In genomic region chr6:78250541-78250940, GRCm38 (mm10) we compare ENCODE assay signal across 17 mouse cellular contexts.
A peak's percentile ranks its signal among the peaks of the same experiment; 100 is the strongest.
DNase-seq lines count a peak whose midpoint lies in the region; ATAC-seq lines count a peak whose summit lies in the region.
"Had no signal": no experiment of that assay in that cellular context is flagged by ENCODE, and none has a peak within 500 bp of the region (broad histone marks: within the 10 kb centered on the region; RNA-seq: fewer than 3 reads in every experiment).

No protein-coding gene starts in this region.

- H3K27ac ChIP-seq in forebrain, embryonic 16.5 days (ENCODE audit: low read length), result no peak overlapping the region
- H3K27ac ChIP-seq in forebrain, embryonic 12.5 days, result no peak overlapping the region
- no peak overlapping the region; the same call in 1 of the 2 replicates for H3K27ac ChIP-seq in hindbrain, embryonic 14.5 days
- 0 out of 2 replicates have a peak overlapping the region, but pooled peaks have one; percentile 28 for H3K27ac ChIP-seq in neural tube, embryonic 13.5 days (replicated peaks)
- H3K27ac ChIP-seq: limb, embryonic 15.5 days had no signal

- WGBS in forebrain, embryonic 16.5 days, result 37% methylated on average over 2 of the region's 2 CpGs
- WGBS in forebrain, embryonic 12.5 days, result 36% methylated on average over 2 of the region's 2 CpGs
- WGBS in hindbrain, embryonic 14.5 days, result 30% methylated on average over 2 of the region's 2 CpGs
- 11% methylated on average over 2 of the region's 2 CpGs for WGBS in neural tube, embryonic 13.5 days

- H3K9me3 ChIP-seq in forebrain, embryonic 16.5 days (ENCODE audit: control insufficient read depth, low read length), result no peaks in the 10 kb centered on the region
- no peaks in the 10 kb centered on the region for H3K9me3 ChIP-seq in forebrain, embryonic 12.5 days
- H3K9me3 ChIP-seq in hindbrain, embryonic 14.5 days (ENCODE audit: control insufficient read depth, low read length), result no peaks in the 10 kb centered on the region
- no peaks in the 10 kb centered on the region for H3K9me3 ChIP-seq in neural tube, embryonic 13.5 days
- H3K9me3 ChIP-seq: limb, embryonic 15.5 days had no signal

- DNase-seq in embryo, embryonic 10.5 days (ENCODE audit: low spot score), result peak; percentile 54
- DNase-seq in hindbrain, embryonic 14.5 days (ENCODE audit: low spot score), result no peak
- DNase-seq in left cerebral cortex, adult 9 months (ENCODE audit: low spot score in 2 of 2), result no peak
- no peak for DNase-seq in urinary bladder, postnatal 36 days (ENCODE audit: low spot score in 2 of 2)
- DNase-seq: adrenal gland, postnatal 25 days; B cell, adult 2 months; gastrocnemius, postnatal 14 days; kidney, adult 2 months; kidney, postnatal 14 days; layer of hippocampus, adult 9-11 months; lung, postnatal 10 days; right cerebral cortex, postnatal 14 days had no signal

- H3K4me1 ChIP-seq in forebrain, embryonic 16.5 days (replicated peaks; ENCODE audit: control insufficient read depth, insufficient read depth, low read length), result no peaks in the 10 kb centered on the region
- H3K4me1 ChIP-seq in forebrain, embryonic 12.5 days, result no peaks in the 10 kb centered on the region
- 0 out of 2 replicates have a peak, but pooled peaks cover 3% of the 10 kb centered on the region for H3K4me1 ChIP-seq in hindbrain, embryonic 14.5 days (replicated peaks; ENCODE audit: control insufficient read depth, insufficient read depth, low read length)
- H3K4me1 ChIP-seq in neural tube, embryonic 13.5 days (replicated peaks), result peaks cover 5% of the 10 kb centered on the region
- H3K4me1 ChIP-seq: limb, embryonic 15.5 days had no signal

- no peak overlapping the region for H3K4me3 ChIP-seq in forebrain, embryonic 16.5 days (replicated peaks; ENCODE audit: low read length)
- H3K4me3 ChIP-seq in forebrain, embryonic 12.5 days (replicated peaks), result no peak overlapping the region
- no peak overlapping the region for H3K4me3 ChIP-seq in hindbrain, embryonic 14.5 days (replicated peaks; ENCODE audit: low read length)
- H3K4me3 ChIP-seq in neural tube, embryonic 13.5 days, result no peak overlapping the region
- H3K4me3 ChIP-seq: limb, embryonic 15.5 days; myocyte had no signal

- H3K36me3 ChIP-seq in forebrain, embryonic 16.5 days (ENCODE audit: control insufficient read depth, insufficient read depth), result no peaks in the 10 kb centered on the region
- no peaks in the 10 kb centered on the region for H3K36me3 ChIP-seq in forebrain, embryonic 12.5 days (replicated peaks)
- no peaks in the 10 kb centered on the region for H3K36me3 ChIP-seq in hindbrain, embryonic 14.5 days (replicated peaks; ENCODE audit: control insufficient read depth, insufficient read depth)
- H3K36me3 ChIP-seq in neural tube, embryonic 13.5 days, result no peaks in the 10 kb centered on the region
- H3K36me3 ChIP-seq: limb, embryonic 15.5 days had no signal

- H3K9ac ChIP-seq in forebrain, embryonic 16.5 days (replicated peaks; ENCODE audit: low read depth, low read length), result no peak overlapping the region
- H3K9ac ChIP-seq in forebrain, embryonic 12.5 days, result no peak overlapping the region
- no peak overlapping the region for H3K9ac ChIP-seq in hindbrain, embryonic 14.5 days
- no peak overlapping the region for H3K9ac ChIP-seq in neural tube, embryonic 13.5 days
- H3K9ac ChIP-seq: limb, embryonic 15.5 days had no signal

- H3K4me2 ChIP-seq in forebrain, embryonic 16.5 days (ENCODE audit: low read length), result no peak overlapping the region
- no peak overlapping the region for H3K4me2 ChIP-seq in forebrain, embryonic 12.5 days
- H3K4me2 ChIP-seq in hindbrain, embryonic 14.5 days (replicated peaks), result no peak overlapping the region
- H3K4me2 ChIP-seq in neural tube, embryonic 13.5 days, result no peak overlapping the region
- H3K4me2 ChIP-seq: limb, embryonic 15.5 days had no signal

- no peaks in the 10 kb centered on the region for H3K27me3 ChIP-seq in forebrain, embryonic 16.5 days (replicated peaks; ENCODE audit: control insufficient read depth, insufficient read depth, low read length)
- H3K27me3 ChIP-seq in forebrain, embryonic 12.5 days, result no peaks in the 10 kb centered on the region
- no peaks in the 10 kb centered on the region for H3K27me3 ChIP-seq in hindbrain, embryonic 14.5 days (ENCODE audit: control insufficient read depth, insufficient read depth, low read length)
- no peaks in the 10 kb centered on the region for H3K27me3 ChIP-seq in neural tube, embryonic 13.5 days
- H3K27me3 ChIP-seq: limb, embryonic 15.5 days had no signal

- 0 out of 2 replicates have a peak, but pooled peaks have one; percentile 33 for ATAC-seq in forebrain, embryonic 16.5 days
- ATAC-seq in forebrain, embryonic 12.5 days (ENCODE audit: low FRiP score), result no peak
- ATAC-seq in hindbrain, embryonic 14.5 days (ENCODE audit: low FRiP score), result peak; percentile 75
- peak; percentile 85 for ATAC-seq in neural tube, embryonic 13.5 days (ENCODE audit: low read depth)
